Mouse (Mus musculus) spleen, adult 2 months (tissue): ENCODE results near the gene Pitx2.

Source experiments
- CTCF ChIP-seq: fragments of 200-500 bp; IDR thresholded peaks from 2 replicates; pipeline ENCODE4 v1.5.1; 2011; ENCODE audit warnings: mild to moderate bottlenecking, inconsistent platforms; ENCODE audit not compliant: insufficient read depth, insufficient read length, insufficient replicate concordance; ENCODE audit errors: extremely low read depth
- POLR2A ChIP-seq: fragments of 200-500 bp; IDR thresholded peaks from 2 replicates; pipeline ENCODE4 v1.6.1; 2011; ENCODE audit warnings: low read depth, low read length, inconsistent platforms

DNA sequence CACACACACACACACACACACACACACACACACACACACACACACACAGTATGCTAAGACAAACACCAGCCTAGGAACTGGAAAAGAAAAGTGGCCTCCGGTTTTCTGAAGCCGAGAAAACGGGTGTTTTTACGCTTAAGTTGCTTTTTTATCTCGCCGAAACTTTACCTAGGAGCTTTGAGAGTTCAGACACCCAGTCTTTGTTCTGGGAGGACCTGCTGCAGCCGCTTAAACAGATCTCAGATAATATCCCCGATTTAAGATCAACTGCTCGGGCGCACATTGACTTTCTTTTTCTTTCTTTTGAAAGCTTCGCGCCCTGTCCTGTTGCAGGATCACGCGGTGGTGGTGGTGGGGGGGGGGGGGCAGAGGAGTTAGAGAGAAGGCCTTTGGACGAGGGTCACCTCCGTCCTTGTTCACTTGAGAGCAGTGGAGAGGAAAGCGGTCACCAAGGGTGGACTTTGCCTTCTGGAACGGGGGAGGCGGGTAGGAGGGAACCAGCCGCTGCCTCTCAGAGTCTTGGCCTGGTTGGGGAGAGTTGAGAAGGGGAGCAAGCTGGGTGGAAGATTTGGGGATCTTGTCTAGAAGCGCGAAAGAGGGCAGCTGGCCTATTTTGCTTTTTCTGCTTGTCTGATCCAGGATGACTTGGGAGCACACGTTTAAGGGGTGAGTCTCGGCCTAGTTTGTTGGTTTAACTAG lies 21.2 kb downstream of the Pitx2 start:
- TF ChIP-seq CTCF: no peak
- TF ChIP-seq POLR2A: no peak
